Mouse (Mus musculus) thymus, postnatal 4 days (tissue): Measurements from ENCODE around the gene Clec10a.

Source experiments
- DNase-seq: peaks from one replicate; pipeline ENCODE4 v3.0.0; 2021

Gene Clec10a

GRCm38 (mm10) chr11:70219873-70220272 lies 63.9 kb downstream of the Clec10a start:
- DNase-seq: no peak

- no peak for DNase-seq
These were observed 64.3 kb downstream of the Clec10a start for GRCm38 (mm10) chr11:70220323-70220722.
